Mouse (Mus musculus) bone marrow, adult 2 months (tissue): ENCODE results near the gene Rgs12. TPM values are rescaled to one million over a fixed set of nuclear protein-coding genes. Genes with fewer than 3 reads are reported as not detected.

Experiments used
- H3K27ac ChIP-seq: fragments of 200-500 bp; 2 replicates; pipeline ENCODE4 v1.5.1; 2012; ENCODE audit warnings: low read depth, mild to moderate bottlenecking, control low read depth, inconsistent platforms, low read length; ENCODE audit not compliant: control insufficient read depth, poor library complexity, insufficient read depth
- H3K4me1 ChIP-seq: fragments of 200-500 bp; 2 replicates; pipeline ENCODE4 v1.6.1; 2011; ENCODE audit warnings: low read length; ENCODE audit not compliant: control insufficient read depth, insufficient read depth
- H3K4me3 ChIP-seq: fragments of 200-500 bp; replicated peaks from 2 replicates; pipeline ENCODE3; 2011; ENCODE audit warnings: mild to moderate bottlenecking, low read depth, low read length, control low read depth; ENCODE audit not compliant: control insufficient read depth
- CTCF ChIP-seq: fragments of 200-500 bp; IDR thresholded peaks from 2 replicates; pipeline ENCODE4 v1.5.1; 2011; ENCODE audit warnings: low read length, control low read depth; ENCODE audit not compliant: control insufficient read depth, insufficient read depth
- POLR2A ChIP-seq: fragments of 200-500 bp; IDR thresholded peaks from 2 replicates; pipeline ENCODE4 v1.6.1; 2011; ENCODE audit warnings: low read depth, mild to moderate bottlenecking, control low read depth, low read length, borderline replicate concordance; ENCODE audit not compliant: control insufficient read depth
- WGBS: fragments of 180-500 bp; shearing (Covaris S2); methylation state at CpG from one replicate; pipeline ENCODE4 v1.1.7; 2018; 5-methylcytosine and 5-hydroxymethylcytosine counted together
- polyA plus RNA-seq: library from polyadenylated mRNA; stranded (reverse); fragments of >200 nt; gene quantifications from 2 replicates; pipeline ENCODE4 v1.2.4, GENCODE M21; 2011; ENCODE audit warnings: low replicate concordance; ENCODE audit not compliant: missing spikeins, insufficient read depth, insufficient read length

The Rgs12 gene
- polyA plus RNA-seq, 1 experiment = 56.9 TPM

GRCm38 (mm10) chr5:35019673-35020300 lies 70.5 kb downstream of the Rgs12 start:
- 87% methylated on average over 9 of the region's 9 CpGs for WGBS
- H3K4me3 ChIP-seq = no peak overlapping the region
- H3K4me1 ChIP-seq = no peaks in the 10 kb centered on the region
- TF ChIP-seq POLR2A = no peak
- TF ChIP-seq CTCF = no peak
- no peak overlapping the region for H3K27ac ChIP-seq

- Histone ChIP-seq H3K4me1 (no peaks in the 10 kb centered on the region), H3K4me3 (no peak overlapping the region), H3K27ac (no peak overlapping the region)
- TF ChIP-seq POLR2A = no peak
- TF ChIP-seq CTCF = no peak
- WGBS = 88% methylated on average over 9 of the region's 9 CpGs
These were observed 71.4 kb downstream of the Rgs12 start for GRCm38 (mm10) chr5:35020410-35021241.

- Histone ChIP-seq H3K4me3 (no peak overlapping the region), H3K4me1 (no peaks in the 10 kb centered on the region)
- WGBS = 41% methylated on average over 2 of the region's 2 CpGs
These were observed 75.7 kb downstream of the Rgs12 start for GRCm38 (mm10) chr5:35024975-35025374.

GRCm38 (mm10) chr5:35029303-35029702 lies 80.1 kb downstream of the Rgs12 start:
- no peak for TF ChIP-seq CTCF
- TF ChIP-seq POLR2A = no peak
- 96% methylated on average over 1 of the region's 1 CpGs for WGBS
- no peak overlapping the region for H3K27ac ChIP-seq
- no peaks in the 10 kb centered on the region; the same call in 1 of the 2 replicates for H3K4me1 ChIP-seq
- H3K4me3 ChIP-seq = no peak overlapping the region

More at GRCm38 (mm10) chr5:35024975-35025374, 75.7 kb downstream of the Rgs12 start:
- peak; percentile 62 for TF ChIP-seq CTCF
- TF ChIP-seq POLR2A = no peak
- H3K27ac ChIP-seq = no peak overlapping the region

GRCm38 (mm10) chr5:35029755-35030154 lies 80.5 kb downstream of the Rgs12 start:
- no peak overlapping the region for H3K4me3 ChIP-seq
- H3K27ac ChIP-seq = no peak overlapping the region
- H3K4me1 ChIP-seq = no peaks in the 10 kb centered on the region; the same call in 1 of the 2 replicates
- 97% methylated on average over 5 of the region's 5 CpGs for WGBS
- TF ChIP-seq POLR2A (no peak), CTCF (no peak)

GRCm38 (mm10) chr5:35033068-35033467 lies 83.8 kb downstream of the Rgs12 start:
- 52% methylated on average over 5 of the region's 5 CpGs for WGBS
- no peak overlapping the region for H3K4me3 ChIP-seq
- TF ChIP-seq CTCF (peak; percentile 63), POLR2A (no peak)
- H3K27ac ChIP-seq = no peak overlapping the region
- H3K4me1 ChIP-seq = no peaks in the 10 kb centered on the region; the same call in 1 of the 2 replicates

GRCm38 (mm10) chr5:35033619-35034018 lies 84.4 kb downstream of the Rgs12 start:
- no peaks in the 10 kb centered on the region; the same call in 1 of the 2 replicates for H3K4me1 ChIP-seq
- no peak overlapping the region; the same call in 1 of the 2 replicates for H3K27ac ChIP-seq
- H3K4me3 ChIP-seq = no peak overlapping the region
- 39% methylated on average over 1 of the region's 1 CpGs for WGBS
- TF ChIP-seq CTCF = no peak
- no peak for TF ChIP-seq POLR2A

GRCm38 (mm10) chr5:35035141-35035540 lies 85.9 kb downstream of the Rgs12 start:
- WGBS = 15% methylated on average over 5 of the region's 5 CpGs
- H3K4me1 ChIP-seq = no peaks in the 10 kb centered on the region; the same call in 1 of the 2 replicates
- TF ChIP-seq POLR2A = no peak
- TF ChIP-seq CTCF = no peak
- peak overlapping the region; percentile 42 for H3K27ac ChIP-seq
- no peak overlapping the region for H3K4me3 ChIP-seq
